Mouse (Mus musculus) thymus, adult 2 months (tissue): ENCODE data around the gene Wdr62.

Experiments used
- CTCF ChIP-seq: fragments of 200-500 bp; IDR thresholded peaks from 2 replicates; pipeline ENCODE4 v1.5.1; 2012; ENCODE audit warnings: mild to moderate bottlenecking, control low read depth, low read length, moderate library complexity, borderline replicate concordance; ENCODE audit not compliant: control insufficient read depth, poor library complexity, insufficient read depth; ENCODE audit errors: extremely low read depth
- POLR2A ChIP-seq: fragments of 200-500 bp; IDR thresholded peaks from 2 replicates; pipeline ENCODE4 v1.6.1; 2012; ENCODE audit warnings: mild to moderate bottlenecking, low read length, control low read depth, moderate library complexity; ENCODE audit not compliant: control insufficient read depth, poor library complexity, insufficient read depth; ENCODE audit errors: extremely low read depth

- no peak for TF ChIP-seq CTCF
- no peak for TF ChIP-seq POLR2A
Measured at GRCm38 (mm10) chr7:30323795-30324194, 43.6 kb upstream of the Wdr62 start, which contains the start of gene Sdhaf1.
